Mouse (Mus musculus): ENCODE measurements around the gene Pacrg. TPM values are rescaled to one million over a fixed set of nuclear protein-coding genes. Genes with fewer than 3 reads are reported as not detected.

Gene Pacrg
- polyA plus RNA-seq, 1 experiment from 2014 or later, result 6.4 TPM

DNA sequence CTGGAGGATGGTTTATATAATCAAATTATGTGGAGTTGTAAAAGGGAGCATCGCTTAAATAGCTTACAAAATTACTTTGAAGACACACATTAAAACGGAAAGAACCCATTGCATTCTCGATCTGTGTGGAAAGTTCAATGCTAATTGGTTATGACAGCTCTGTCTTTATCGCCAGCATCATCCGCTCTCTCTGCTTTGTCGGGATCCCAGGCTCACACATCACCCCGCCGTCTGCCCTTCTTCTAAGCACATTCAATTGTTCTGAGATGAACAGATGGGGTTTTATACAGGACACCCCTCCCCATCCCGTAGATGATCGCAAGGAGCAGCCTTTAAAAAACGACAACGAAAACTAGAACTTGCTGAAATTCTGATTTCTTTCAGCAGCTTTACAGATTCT is 482.8 kb downstream of the Pacrg start:
- WGBS, result 76% methylated on average over 12 of the region's 12 CpGs
- Histone ChIP-seq H3K9me3 (ENCODE audit: control insufficient read depth, low read length) (no peaks in the 10 kb centered on the region), H3K9ac (ENCODE audit: low read length) (no peak overlapping the region), H3K4me2 (ENCODE audit: low read depth) (no peak overlapping the region), H3K4me1 (ENCODE audit: control insufficient read depth, insufficient read depth, low read length) (no peaks in the 10 kb centered on the region), H3K4me3 (ENCODE audit: low read depth, low read length) (no peak overlapping the region), H3K27me3 (ENCODE audit: control insufficient read depth, insufficient read depth, low read length) (no peaks in the 10 kb centered on the region), H3K27ac (ENCODE audit: low read depth, low read length) (no peak overlapping the region), H3K36me3 (ENCODE audit: control insufficient read depth, insufficient read depth, low read length) (no peaks in the 10 kb centered on the region)
- no peak for DNase-seq (ENCODE audit: low spot score)
- no peak for ATAC-seq (ENCODE audit: insufficient read depth, low FRiP score, low TSS enrichment)

DNA sequence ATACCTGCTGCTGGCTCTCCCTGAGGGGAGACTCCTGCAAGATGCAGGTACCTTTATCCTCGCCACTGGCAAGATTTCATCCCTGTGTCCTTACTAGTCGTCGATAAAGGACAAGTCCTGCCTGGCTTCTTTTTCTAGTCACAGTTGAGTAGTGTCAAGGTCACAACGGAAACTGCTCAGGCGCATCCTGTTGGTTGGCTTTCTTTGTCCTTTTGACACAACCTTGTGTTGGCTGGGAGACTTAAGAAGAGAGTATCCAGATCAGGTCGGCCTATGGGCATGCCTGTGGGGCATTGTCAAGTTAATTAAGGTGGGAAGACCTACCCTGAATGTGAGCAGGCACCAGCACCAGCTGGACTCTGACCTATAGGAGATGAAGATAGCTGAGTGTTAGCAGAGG is 483.8 kb downstream of the Pacrg start:
- WGBS, result 52% methylated on average over 6 of the region's 6 CpGs
- H3K27ac ChIP-seq (ENCODE audit: low read depth, low read length), result no peak overlapping the region
- DNase-seq (ENCODE audit: low spot score) (no peak), ATAC-seq (ENCODE audit: insufficient read depth, low FRiP score, low TSS enrichment) (no peak)
- H3K9me3 ChIP-seq (ENCODE audit: control insufficient read depth, low read length), result no peaks in the 10 kb centered on the region
- no peaks in the 10 kb centered on the region for H3K36me3 ChIP-seq (ENCODE audit: control insufficient read depth, insufficient read depth, low read length)
- no peaks in the 10 kb centered on the region for H3K4me1 ChIP-seq (ENCODE audit: control insufficient read depth, insufficient read depth, low read length)
- no peaks in the 10 kb centered on the region for H3K27me3 ChIP-seq (ENCODE audit: control insufficient read depth, insufficient read depth, low read length)
- H3K9ac ChIP-seq (ENCODE audit: low read length), result no peak overlapping the region
- H3K4me2 ChIP-seq (ENCODE audit: low read depth), result no peak overlapping the region
- H3K4me3 ChIP-seq (ENCODE audit: low read depth, low read length), result no peak overlapping the region

DNA sequence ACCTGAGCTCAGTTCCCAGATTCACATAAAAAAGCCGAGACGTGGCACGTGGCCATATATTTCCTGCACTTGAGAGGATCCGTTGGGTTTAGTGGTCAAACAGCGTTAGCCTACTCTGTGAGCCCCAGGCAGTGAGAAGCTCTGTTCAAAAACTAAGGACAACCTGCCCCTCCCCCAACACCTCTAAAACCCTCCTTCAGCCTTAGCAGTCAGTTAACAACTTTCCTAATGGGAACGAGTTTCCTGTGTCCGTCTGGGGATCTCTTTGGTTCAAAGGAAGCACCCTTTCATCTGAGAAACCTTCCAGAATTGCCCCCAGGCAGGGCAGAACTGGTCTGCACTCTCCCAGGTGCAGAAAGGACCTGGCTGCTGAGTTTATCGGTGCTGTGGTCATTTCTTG is 484.4 kb downstream of the Pacrg start:
- Histone ChIP-seq H3K4me3 (ENCODE audit: low read depth, low read length) (no peak overlapping the region), H3K4me1 (ENCODE audit: control insufficient read depth, insufficient read depth, low read length) (no peaks in the 10 kb centered on the region), H3K27ac (ENCODE audit: low read depth, low read length) (no peak overlapping the region), H3K36me3 (ENCODE audit: control insufficient read depth, insufficient read depth, low read length) (no peaks in the 10 kb centered on the region), H3K9ac (ENCODE audit: low read length) (no peak overlapping the region), H3K9me3 (ENCODE audit: control insufficient read depth, low read length) (no peaks in the 10 kb centered on the region), H3K4me2 (ENCODE audit: low read depth) (no peak overlapping the region), H3K27me3 (ENCODE audit: control insufficient read depth, insufficient read depth, low read length) (no peaks in the 10 kb centered on the region)
- ATAC-seq (ENCODE audit: insufficient read depth, low FRiP score, low TSS enrichment) (no peak), DNase-seq (ENCODE audit: low spot score) (no peak)
- WGBS, result 20% methylated on average over 8 of the region's 8 CpGs

Other genes with a start within 250 kb of the Pacrg start
- 1.3 and 1.4 TPM in 2 replicates for gene Prkn, start 73 bp upstream of the Pacrg start, polyA plus RNA-seq (2014; fragmentation: Nextera tagmentation; extraction: Ambion mirVana)

All from neural tube, embryonic 11.5 days (tissue).